Mouse (Mus musculus): ENCODE data around the gene Ubqln4.

- TF ChIP-seq CHD2 (IDR thresholded peaks at IDR 0.05; ENCODE audit: low read depth, low read length) (no peak), MAFK (IDR thresholded peaks at IDR 0.05; ENCODE audit: insufficient read depth, low read depth, low read length) (no peak)
Measured at GRCm38 (mm10) chr3:88618074-88618871, 64.7 kb downstream of the Ubqln4 start.
